Mouse (Mus musculus): Measurements from ENCODE around the gene Psg19. TPM values are rescaled to one million over a fixed set of nuclear protein-coding genes. Genes with fewer than 3 reads are reported as not detected.

Gene Psg19
- polyA plus RNA-seq, 1 experiment from 2014 or later = not detected

Other genes with a start within 250 kb of the Psg19 start
- not detected in 2 replicates for gene Psg27, start 231.2 kb downstream of the Psg19 start, polyA plus RNA-seq (2015; fragmentation: Nextera tagmentation; extraction: Ambion mirVana)
- gene Psg23, start 182.0 kb downstream of the Psg19 start, polyA plus RNA-seq (2015; fragmentation: Nextera tagmentation; extraction: Ambion mirVana) = not detected in 2 replicates
- gene Psg21, start 141.8 kb downstream of the Psg19 start, polyA plus RNA-seq (2015; fragmentation: Nextera tagmentation; extraction: Ambion mirVana) = not detected in 2 replicates
- gene Psg20, start 112.3 kb downstream of the Psg19 start, polyA plus RNA-seq (2015; fragmentation: Nextera tagmentation; extraction: Ambion mirVana) = not detected in 2 replicates
- gene Psg22, start 80.4 kb downstream of the Psg19 start, polyA plus RNA-seq (2015; fragmentation: Nextera tagmentation; extraction: Ambion mirVana) = not detected in 2 replicates
- gene Psg17, start 23.1 kb upstream of the Psg19 start, polyA plus RNA-seq (2015; fragmentation: Nextera tagmentation; extraction: Ambion mirVana) = 0.09 TPM in 1 of 2 replicates, not detected in the other
- 0.17 and 0.23 TPM in 2 replicates for gene Mill2, start 41.4 kb upstream of the Psg19 start, polyA plus RNA-seq (2015; fragmentation: Nextera tagmentation; extraction: Ambion mirVana)
- 0.74 and 1.0 TPM in 2 replicates for gene Pglyrp1, start 72.8 kb upstream of the Psg19 start, polyA plus RNA-seq (2015; fragmentation: Nextera tagmentation; extraction: Ambion mirVana)
- gene Ccdc61, start 111.9 kb upstream of the Psg19 start, polyA plus RNA-seq (2015; fragmentation: Nextera tagmentation; extraction: Ambion mirVana) = 32.8 and 34.6 TPM in 2 replicates
- 0.33 and 0.41 TPM in 2 replicates for gene Nova2, start 127.4 kb upstream of the Psg19 start, polyA plus RNA-seq (2015; fragmentation: Nextera tagmentation; extraction: Ambion mirVana)
- gene Nanos2, start 188.9 kb upstream of the Psg19 start, polyA plus RNA-seq (2015; fragmentation: Nextera tagmentation; extraction: Ambion mirVana) = not detected in 2 replicates
- gene Mypop, start 192.7 kb upstream of the Psg19 start, polyA plus RNA-seq (2015; fragmentation: Nextera tagmentation; extraction: Ambion mirVana) = 5.2 and 6.3 TPM in 2 replicates
- gene Irf2bp1, start 205.5 kb upstream of the Psg19 start, polyA plus RNA-seq (2015; fragmentation: Nextera tagmentation; extraction: Ambion mirVana) = 26.3 and 26.9 TPM in 2 replicates
- gene Foxa3, start 225.0 kb upstream of the Psg19 start, polyA plus RNA-seq (2015; fragmentation: Nextera tagmentation; extraction: Ambion mirVana) = 3.5 and 4.1 TPM in 2 replicates
- 33.6 and 37.8 TPM in 2 replicates for gene Sympk, start 225.9 kb upstream of the Psg19 start, polyA plus RNA-seq (2015; fragmentation: Nextera tagmentation; extraction: Ambion mirVana)